Mouse (Mus musculus) midbrain, embryonic 11.5 days (tissue): ENCODE results near the gene Pbrm1. TPM values are rescaled to one million over a fixed set of nuclear protein-coding genes. Genes with fewer than 3 reads are reported as not detected.

Experiments used
- ATAC-seq: fragments of 200-750 bp; cut with Nextera tagmentation; 2 replicates; pipeline ENCODE4 v1.8.0; 2017; ENCODE audit warnings: moderate TSS enrichment, moderate library complexity; ENCODE audit not compliant: low FRiP score
- DNase-seq: peaks from one replicate; pipeline ENCODE4 v3.0.0; 2015; ENCODE audit warnings: low spot score; ENCODE audit errors: missing footprints
- H3K27ac ChIP-seq: fragments of 300-500 bp; sonication (generic); 2 replicates; pipeline ENCODE4 v1.5.1; 2014; ENCODE audit warnings: low read depth, low read length
- H3K27me3 ChIP-seq: fragments of 300-500 bp; sonication (generic); 2 replicates; pipeline ENCODE4 v1.6.1; 2014; ENCODE audit warnings: mild to moderate bottlenecking, low read length, moderate library complexity, mixed read lengths; ENCODE audit not compliant: control insufficient read depth, insufficient read depth
- H3K36me3 ChIP-seq: fragments of 300-500 bp; sonication (generic); 2 replicates; pipeline ENCODE4 v1.6.1; 2014; ENCODE audit warnings: mild to moderate bottlenecking, low read length, moderate library complexity, mixed read lengths; ENCODE audit not compliant: control insufficient read depth, insufficient read depth
- H3K4me1 ChIP-seq: fragments of 300-500 bp; sonication (generic); 2 replicates; pipeline ENCODE4 v1.6.1; 2014; ENCODE audit warnings: low read length; ENCODE audit not compliant: control insufficient read depth, insufficient read depth
- H3K4me2 ChIP-seq: fragments of 300-500 bp; sonication (generic); 2 replicates; pipeline ENCODE4 v1.6.1; 2014; ENCODE audit warnings: mild to moderate bottlenecking, moderate library complexity
- H3K4me3 ChIP-seq: fragments of 300-500 bp; sonication (generic); 2 replicates; pipeline ENCODE4 v1.5.1; 2014; ENCODE audit warnings: low read depth, low read length
- H3K9ac ChIP-seq: fragments of 300-500 bp; sonication (generic); 2 replicates; pipeline ENCODE4 v1.6.1; 2014; ENCODE audit warnings: low read length
- H3K9me3 ChIP-seq: fragments of 300-500 bp; sonication (generic); 2 replicates; pipeline ENCODE4 v1.6.1; 2016; ENCODE audit warnings: low read length; ENCODE audit not compliant: control insufficient read depth
- WGBS: fragments of 180-500 bp; shearing (Covaris S2); extraction: QIAGEN DNeasy Blood & Tissue Kit; methylation state at CpG from one replicate; pipeline ENCODE4 v1.1.7; 2014; 5-methylcytosine and 5-hydroxymethylcytosine counted together
- polyA plus RNA-seq: library from polyadenylated mRNA; unstranded; fragments of >200 nt; fragmentation: Nextera tagmentation; extraction: Ambion mirVana; gene quantifications from 2 replicates; pipeline ENCODE4 v1.2.1, GENCODE M21; 2014

Pbrm1 gene
- polyA plus RNA-seq, 1 experiment from 2014 or later = 134 TPM

DNA sequence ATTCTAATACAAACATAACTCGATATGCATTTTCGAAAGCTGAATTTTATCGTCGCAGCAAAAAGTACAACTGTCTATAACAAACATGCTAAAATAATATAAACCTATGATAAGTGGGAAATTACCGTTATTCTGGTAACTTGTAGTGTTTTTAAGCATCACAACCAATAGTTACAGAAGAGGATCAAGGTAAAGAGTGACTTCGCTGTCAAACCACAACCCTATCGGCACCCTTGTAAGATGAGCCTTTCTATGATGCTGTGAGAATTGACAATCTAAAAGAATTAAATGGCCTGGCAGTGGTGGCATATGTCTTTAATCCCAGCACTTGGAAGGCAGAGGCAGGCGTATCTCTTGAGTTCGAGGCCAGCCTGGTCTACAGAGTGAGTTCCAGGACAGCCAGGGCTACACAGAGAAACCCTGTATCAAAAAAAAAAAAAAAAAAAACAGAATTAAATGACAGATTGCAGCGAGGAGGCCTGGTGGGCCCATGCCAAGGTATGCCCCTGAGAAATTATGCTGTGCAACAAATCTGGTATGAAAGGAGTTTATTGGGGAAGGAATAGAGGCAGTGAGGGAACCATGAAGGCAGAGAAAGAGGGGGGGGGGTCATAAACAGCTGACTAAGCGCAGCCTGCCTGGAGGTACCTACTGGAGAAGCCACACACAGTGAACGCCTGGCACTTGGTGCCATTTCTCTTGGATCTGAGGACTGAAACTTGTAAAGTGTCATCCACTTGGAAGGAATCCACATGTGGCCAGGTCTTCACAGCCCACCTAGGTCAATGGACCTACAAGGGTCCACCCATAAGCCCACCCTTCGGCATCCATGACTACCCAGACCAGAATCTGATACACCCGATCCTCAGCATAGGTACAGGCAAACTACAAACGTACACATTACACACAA is 110.6 kb downstream of the Pbrm1 start:
- Histone ChIP-seq H3K27me3 (no peaks in the 10 kb centered on the region), H3K9ac (peak overlapping the region; percentile 97), H3K4me3 (peak overlapping the region; percentile 4; the same call in 1 of the 2 replicates), H3K36me3 (no peaks in the 10 kb centered on the region; the same call in 1 of the 2 replicates), H3K27ac (peak overlapping the region; percentile 90), H3K4me2 (peak overlapping the region; percentile 85), H3K9me3 (no peaks in the 10 kb centered on the region), H3K4me1 (peaks cover 30% of the 10 kb centered on the region)
- WGBS = 70% methylated on average over 15 of the region's 15 CpGs
- DNase-seq = no peak
- no peak for ATAC-seq

DNA sequence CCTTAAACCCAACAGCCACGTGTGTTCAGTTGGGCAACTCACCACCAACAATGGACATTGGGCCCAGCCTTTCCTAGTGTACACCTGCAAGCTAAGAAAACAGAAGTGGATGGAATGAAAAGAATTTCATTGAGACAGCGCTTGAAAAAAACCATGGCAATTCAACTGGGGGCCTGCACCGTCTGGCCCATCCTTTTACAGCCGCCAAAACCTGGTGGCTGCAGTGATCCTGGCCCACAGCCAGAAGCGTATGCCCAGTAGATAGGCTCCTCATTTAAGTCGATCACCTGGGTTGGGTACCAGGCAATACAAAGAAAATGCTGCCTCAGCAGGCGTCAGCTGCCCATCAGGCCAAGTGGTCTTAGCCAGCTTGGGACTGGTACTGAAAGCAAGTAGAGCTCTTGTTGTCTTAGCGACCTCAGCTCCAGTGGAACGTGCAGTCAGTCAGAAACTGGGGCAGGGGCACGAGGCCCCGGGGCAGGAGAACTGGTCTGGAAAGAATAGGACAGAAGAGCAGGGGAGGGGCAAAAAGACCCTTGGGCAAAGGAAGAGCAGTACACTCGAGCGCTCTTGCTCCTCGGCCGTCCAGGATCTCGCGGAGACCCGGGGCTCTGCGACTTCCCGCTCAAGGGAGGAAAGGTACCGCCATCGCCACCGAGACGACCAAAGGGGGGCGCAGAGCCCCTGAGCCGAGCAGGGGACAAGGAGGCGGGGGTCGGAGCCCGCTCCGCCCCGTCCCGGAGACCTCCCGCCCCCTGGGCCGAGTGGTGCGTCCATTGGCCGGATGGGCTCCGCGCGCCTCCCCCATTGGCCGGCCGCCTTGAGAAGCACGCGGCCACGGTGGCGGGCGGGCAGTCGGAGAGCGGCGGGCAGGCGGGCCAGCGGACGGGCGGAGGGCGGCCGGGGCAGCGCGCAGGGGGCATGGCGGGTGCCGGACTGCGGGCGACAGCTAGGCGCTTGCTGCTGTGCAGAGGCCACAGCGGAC is 111.6 kb downstream of the Pbrm1 start, which contains the start of gene Nt5dc2:
TSS of gene Nt5dc2 (plus strand) at position 818 of the 985 bp plus-strand sequence.
- no peaks in the 10 kb centered on the region for H3K27me3 ChIP-seq
- H3K4me1 ChIP-seq = peaks cover 27% of the 10 kb centered on the region
- 4% methylated on average over 57 of the region's 63 CpGs for WGBS
- H3K4me2 ChIP-seq = peak within 1 kb of the TSS; percentile 85
- peak; percentile 99 for DNase-seq
- peak; percentile 90 for ATAC-seq
- peak within 1 kb of the TSS; percentile 97 for H3K9ac ChIP-seq
- H3K27ac ChIP-seq = peak within 1 kb of the TSS; percentile 90
- H3K36me3 ChIP-seq = peaks cover 5% of the 10 kb centered on the region
- H3K4me3 ChIP-seq = peak within 1 kb of the TSS; percentile 92
- no peaks in the 10 kb centered on the region for H3K9me3 ChIP-seq

DNA sequence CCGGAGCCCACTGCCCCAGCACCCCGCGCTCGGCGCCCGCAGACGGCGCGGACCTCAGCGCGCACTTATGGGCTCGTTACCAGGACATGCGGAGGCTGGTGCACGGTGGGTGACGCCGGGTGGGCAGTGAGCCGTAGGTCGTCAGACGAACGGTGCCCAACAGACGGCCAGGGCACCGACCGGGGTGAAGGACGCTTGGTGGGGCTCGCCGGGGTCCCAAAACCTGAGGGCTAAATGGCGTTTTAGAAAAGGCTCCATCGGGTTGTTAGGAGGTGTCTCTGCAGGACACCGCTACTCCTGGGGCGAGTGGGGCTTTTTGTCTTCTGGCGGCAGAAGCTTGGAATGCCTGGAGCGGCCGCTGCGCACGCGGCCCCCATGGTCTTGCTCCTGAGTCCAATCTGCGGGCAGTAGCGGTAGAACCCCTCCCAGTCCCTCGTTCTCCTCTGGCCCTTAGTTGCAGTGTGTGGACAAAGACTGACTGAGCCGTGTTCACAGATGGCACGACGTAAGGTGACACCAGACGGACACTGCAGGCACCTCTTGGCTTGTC is 112.4 kb downstream of the Pbrm1 start:
- H3K27ac ChIP-seq = peak overlapping the region; percentile 90
- peak overlapping the region; percentile 85 for H3K4me2 ChIP-seq
- H3K9ac ChIP-seq = peak overlapping the region; percentile 97
- WGBS = under 1% methylated on average over 43 of the region's 43 CpGs
- H3K4me1 ChIP-seq = peaks cover 27% of the 10 kb centered on the region
- H3K27me3 ChIP-seq = no peaks in the 10 kb centered on the region
- peak; percentile 93 for DNase-seq
- peak overlapping the region; percentile 92 for H3K4me3 ChIP-seq
- peaks cover 10% of the 10 kb centered on the region for H3K36me3 ChIP-seq
- no peaks in the 10 kb centered on the region for H3K9me3 ChIP-seq
- ATAC-seq = no peak

DNA sequence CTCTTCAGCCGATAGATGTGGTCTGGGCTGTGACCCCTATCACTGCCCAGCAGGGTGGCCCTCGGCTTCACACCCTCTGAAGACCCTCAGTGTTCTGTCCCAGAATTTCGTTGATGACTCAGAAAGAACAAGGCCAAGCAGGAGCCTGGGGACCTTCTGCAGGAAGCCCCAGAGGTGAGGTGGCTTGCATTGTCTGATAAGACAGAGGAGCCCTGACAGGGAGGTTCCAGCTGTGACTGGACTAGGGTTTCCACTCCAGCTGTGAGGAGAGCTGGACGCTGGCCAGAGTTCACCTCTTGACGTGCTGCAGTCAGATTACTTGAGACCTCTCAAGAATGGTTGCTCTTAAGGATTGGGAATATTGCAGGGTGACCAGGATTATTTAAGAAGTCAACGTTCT is 113.1 kb downstream of the Pbrm1 start:
- Histone ChIP-seq H3K4me3 (peak overlapping the region; percentile 92), H3K4me1 (peaks cover 27% of the 10 kb centered on the region)

DNA sequence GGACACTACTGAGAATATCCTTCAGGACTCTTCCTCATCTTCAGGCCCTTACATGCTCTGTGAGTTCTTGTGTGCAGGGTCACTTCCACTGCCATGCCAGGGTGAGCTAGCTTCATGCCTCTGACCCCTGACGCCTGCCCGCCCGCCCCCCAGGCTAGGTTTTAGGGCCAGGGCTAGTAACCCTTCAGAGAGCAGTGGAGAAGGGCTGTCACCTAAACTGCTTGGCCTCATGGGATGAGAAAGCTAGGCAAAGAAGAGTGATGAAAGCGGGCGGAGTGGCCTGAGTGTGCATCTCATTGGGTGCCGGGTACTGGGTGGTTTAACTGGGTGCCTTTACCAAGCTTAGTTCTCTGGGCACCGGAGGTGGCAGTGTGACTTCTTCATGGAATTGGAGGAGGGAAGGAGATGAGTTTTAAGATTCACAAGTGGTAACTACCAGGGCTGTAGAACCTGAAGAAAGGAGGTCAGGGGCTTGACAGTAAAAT is 113.6 kb downstream of the Pbrm1 start:
- peak overlapping the region; percentile 97 for H3K9ac ChIP-seq
- no peak for ATAC-seq
- peak overlapping the region; percentile 92 for H3K4me3 ChIP-seq
- no peak overlapping the region for H3K27ac ChIP-seq
- H3K36me3 ChIP-seq = peaks cover 20% of the 10 kb centered on the region
- H3K4me2 ChIP-seq = peak overlapping the region; percentile 85
- DNase-seq = no peak
- H3K9me3 ChIP-seq = no peaks in the 10 kb centered on the region
- H3K4me1 ChIP-seq = peaks cover 25% of the 10 kb centered on the region
- no peaks in the 10 kb centered on the region for H3K27me3 ChIP-seq
- WGBS = 91% methylated on average over 7 of the region's 7 CpGs

More for the DNA sequence above, 113.1 kb downstream of the Pbrm1 start:
- H3K9ac ChIP-seq = peak overlapping the region; percentile 97
- no peaks in the 10 kb centered on the region for H3K9me3 ChIP-seq
- H3K36me3 ChIP-seq = peaks cover 17% of the 10 kb centered on the region
- H3K27ac ChIP-seq = no peak overlapping the region
- DNase-seq (no peak), ATAC-seq (no peak)
- H3K27me3 ChIP-seq = no peaks in the 10 kb centered on the region
- 13% methylated on average over 6 of the region's 6 CpGs for WGBS
- peak overlapping the region; percentile 85 for H3K4me2 ChIP-seq

DNA sequence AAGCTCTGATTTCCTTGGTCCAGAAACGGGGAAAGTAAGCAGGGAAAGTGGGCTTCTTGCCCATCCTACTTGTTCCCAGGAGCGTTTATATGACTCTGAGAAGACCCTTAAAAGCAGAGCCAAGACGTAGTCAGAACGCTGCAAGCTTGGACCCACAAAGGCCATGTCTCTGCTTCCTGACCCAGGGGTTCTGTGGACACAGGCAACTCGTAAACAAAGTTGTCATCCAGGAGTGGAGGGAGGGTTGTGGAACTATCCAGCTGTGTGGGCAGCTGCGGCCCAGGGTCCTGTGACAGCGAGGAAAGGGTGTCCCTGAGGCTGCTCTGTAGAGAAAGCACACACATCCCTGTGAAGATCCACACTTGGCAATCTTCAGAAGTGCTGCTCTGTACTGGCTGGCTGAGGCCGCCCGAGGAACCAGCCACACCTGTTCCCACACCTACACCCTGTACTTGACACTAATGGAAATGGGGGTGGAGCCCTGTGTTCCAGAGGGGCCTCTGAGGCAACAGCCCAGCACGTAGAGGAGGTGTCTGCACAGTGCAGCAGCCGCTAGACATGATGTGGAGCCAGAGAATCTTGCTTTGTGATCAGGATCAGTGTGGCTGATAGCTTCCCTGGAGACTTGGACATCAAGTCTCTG is 114.2 kb downstream of the Pbrm1 start:
- peak overlapping the region; percentile 85 for H3K4me2 ChIP-seq
- WGBS = 88% methylated on average over 11 of the region's 11 CpGs

DNA sequence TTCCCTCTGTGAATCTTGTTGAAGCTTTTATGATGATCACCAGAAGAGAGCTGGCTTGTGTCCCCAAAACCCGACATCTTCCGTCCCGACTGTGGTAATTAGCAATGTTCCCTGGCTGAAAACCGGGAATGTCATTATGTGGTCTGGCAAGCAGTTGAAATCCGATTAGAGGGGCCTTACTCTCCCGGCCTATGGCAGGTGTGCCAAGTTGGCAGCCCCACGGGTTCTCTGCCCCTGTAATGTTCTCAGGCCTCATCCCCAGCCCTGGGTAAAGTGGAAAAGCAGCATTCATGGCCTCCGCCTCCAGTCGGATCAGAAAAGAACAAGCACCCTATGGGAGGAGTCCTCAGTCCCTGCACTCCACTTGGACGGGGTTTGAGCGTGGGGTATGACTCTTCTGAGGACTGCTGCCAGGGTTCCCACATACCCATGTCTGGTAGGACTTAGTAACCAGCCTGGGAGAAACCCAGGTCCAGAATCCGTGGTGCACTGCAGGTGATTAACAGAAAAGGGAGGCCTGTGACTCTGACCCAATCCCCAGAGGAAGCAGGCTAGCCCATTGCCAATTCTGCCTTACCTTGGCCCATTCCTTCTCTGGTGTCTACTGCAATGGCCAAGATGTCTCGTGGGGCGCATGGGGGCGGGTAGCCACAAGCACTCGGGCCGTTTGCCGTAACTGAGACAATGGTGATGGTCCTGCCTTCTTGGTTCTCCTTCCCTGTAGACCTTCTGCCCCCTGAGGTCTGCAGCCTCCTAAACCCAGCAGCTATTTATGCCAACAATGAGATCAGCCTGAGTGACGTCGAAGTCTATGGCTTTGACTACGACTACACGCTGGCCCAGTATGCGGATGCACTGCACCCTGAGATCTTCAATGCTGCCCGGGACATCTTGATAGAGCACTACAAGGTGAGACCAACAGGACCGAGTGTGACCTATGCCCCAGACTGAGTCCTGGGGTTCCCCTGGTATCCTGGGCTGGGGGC is 115.4 kb downstream of the Pbrm1 start:
- Histone ChIP-seq H3K36me3 (peaks cover 36% of the 10 kb centered on the region), H3K27me3 (no peaks in the 10 kb centered on the region), H3K4me1 (peaks cover 23% of the 10 kb centered on the region)

More for the DNA sequence above, 114.2 kb downstream of the Pbrm1 start:
- DNase-seq = no peak
- H3K36me3 ChIP-seq = peaks cover 26% of the 10 kb centered on the region
- H3K9me3 ChIP-seq = no peaks in the 10 kb centered on the region
- H3K4me1 ChIP-seq = peaks cover 23% of the 10 kb centered on the region
- no peak overlapping the region for H3K4me3 ChIP-seq
- H3K27me3 ChIP-seq = no peaks in the 10 kb centered on the region
- ATAC-seq = no peak
- peak overlapping the region; percentile 97 for H3K9ac ChIP-seq
- H3K27ac ChIP-seq = no peak overlapping the region

More for the DNA sequence above, 115.4 kb downstream of the Pbrm1 start:
- no peaks in the 10 kb centered on the region for H3K9me3 ChIP-seq
- no peak overlapping the region for H3K4me3 ChIP-seq
- 95% methylated on average over 25 of the region's 25 CpGs for whole genome bisulfite sequencing
- no peak for DNase-seq
- H3K4me2 ChIP-seq = no peak overlapping the region
- no peak for ATAC-seq
- H3K27ac ChIP-seq = no peak overlapping the region
- no peak overlapping the region for H3K9ac ChIP-seq
